Mouse (Mus musculus) midbrain, embryonic 16.5 days (tissue): ENCODE results near the gene Cbln3. TPM values are rescaled to one million over a fixed set of nuclear protein-coding genes. Genes with fewer than 3 reads are reported as not detected.

Experiments used
- ATAC-seq: fragments of 200-750 bp; cut with Nextera tagmentation; 2 replicates; pipeline ENCODE4 v1.8.0; 2017; ENCODE audit warnings: moderate TSS enrichment
- H3K27ac ChIP-seq: fragments of 300-500 bp; sonication (generic); 2 replicates; pipeline ENCODE4 v1.5.1; 2014; ENCODE audit warnings: mild to moderate bottlenecking, low read length, mixed read lengths
- H3K27me3 ChIP-seq: fragments of 300-500 bp; sonication (generic); 2 replicates; pipeline ENCODE4 v1.6.1; 2014; ENCODE audit warnings: low read depth, low read length, mixed read lengths; ENCODE audit not compliant: control insufficient read depth, insufficient read depth
- H3K36me3 ChIP-seq: fragments of 300-500 bp; sonication (generic); 2 replicates; pipeline ENCODE4 v1.6.1; 2014; ENCODE audit warnings: mild to moderate bottlenecking, low read length, moderate library complexity, mixed read lengths; ENCODE audit not compliant: control insufficient read depth, insufficient read depth
- H3K4me1 ChIP-seq: fragments of 300-500 bp; sonication (generic); 2 replicates; pipeline ENCODE4 v1.6.1; 2014; ENCODE audit warnings: mild to moderate bottlenecking, low read length, mixed read lengths; ENCODE audit not compliant: control insufficient read depth, insufficient read depth
- H3K4me2 ChIP-seq: fragments of 300-500 bp; sonication (generic); 2 replicates; pipeline ENCODE4 v1.6.1; 2014; ENCODE audit warnings: mild to moderate bottlenecking, low read length, mixed read lengths
- H3K4me3 ChIP-seq: fragments of 300-500 bp; sonication (generic); 2 replicates; pipeline ENCODE4 v1.5.1; 2014; ENCODE audit warnings: low read depth, mild to moderate bottlenecking, low read length, moderate library complexity, mixed read lengths
- H3K9ac ChIP-seq: fragments of 300-500 bp; sonication (generic); 2 replicates; pipeline ENCODE4 v1.6.1; 2014; ENCODE audit warnings: low read depth, low read length, mixed read lengths
- H3K9me3 ChIP-seq: fragments of 300-500 bp; sonication (generic); replicated peaks from 2 replicates; pipeline ENCODE4 v1.6.1; 2014; ENCODE audit warnings: mild to moderate bottlenecking, low read length, mixed read lengths; ENCODE audit not compliant: control insufficient read depth, poor library complexity, severe bottlenecking
- WGBS: fragments of 180-500 bp; shearing (Covaris S2); extraction: QIAGEN DNeasy Blood & Tissue Kit; methylation state at CpG from one replicate; pipeline ENCODE4 v1.1.7; 2014; 5-methylcytosine and 5-hydroxymethylcytosine counted together
- polyA plus RNA-seq: library from polyadenylated mRNA; unstranded; fragments of >200 nt; fragmentation: Nextera tagmentation; extraction: Ambion mirVana; gene quantifications from 2 replicates; pipeline ENCODE4 v1.2.1, GENCODE M21; 2015

Gene Cbln3
- polyA plus RNA-seq, 1 experiment from 2014 or later: 0.20 TPM

GRCm38 (mm10) chr14:55840853-55841366 is 43.3 kb downstream of the Cbln3 start:
- H3K9ac ChIP-seq: no peak overlapping the region
- H3K4me2 ChIP-seq: no peak overlapping the region
- no peaks in the 10 kb centered on the region for H3K36me3 ChIP-seq
- ATAC-seq: no peak
- no peaks in the 10 kb centered on the region for H3K9me3 ChIP-seq
- no peak overlapping the region for H3K27ac ChIP-seq
- WGBS: 57% methylated on average over 4 of the region's 4 CpGs
- no peaks in the 10 kb centered on the region for H3K4me1 ChIP-seq
- H3K4me3 ChIP-seq: no peak overlapping the region
- no peaks in the 10 kb centered on the region for H3K27me3 ChIP-seq

- WGBS: 86% methylated on average over 4 of the region's 4 CpGs
- no peak for ATAC-seq
- H3K27me3 ChIP-seq: no peaks in the 10 kb centered on the region
- no peak overlapping the region for H3K4me2 ChIP-seq
- H3K9ac ChIP-seq: no peak overlapping the region
- no peak overlapping the region for H3K27ac ChIP-seq
- no peak overlapping the region for H3K4me3 ChIP-seq
- no peaks in the 10 kb centered on the region for H3K36me3 ChIP-seq
- no peaks in the 10 kb centered on the region for H3K9me3 ChIP-seq
- no peaks in the 10 kb centered on the region for H3K4me1 ChIP-seq
Observed at GRCm38 (mm10) chr14:55838740-55839139, 45.5 kb downstream of the Cbln3 start.

GRCm38 (mm10) chr14:55838312-55838711 is 45.9 kb downstream of the Cbln3 start:
- H3K27ac ChIP-seq: no peak overlapping the region
- no peaks in the 10 kb centered on the region for H3K27me3 ChIP-seq
- WGBS: 76% methylated on average over 5 of the region's 5 CpGs
- no peak overlapping the region for H3K4me2 ChIP-seq
- H3K36me3 ChIP-seq: no peaks in the 10 kb centered on the region
- H3K4me1 ChIP-seq: no peaks in the 10 kb centered on the region
- H3K4me3 ChIP-seq: no peak overlapping the region
- H3K9me3 ChIP-seq: no peaks in the 10 kb centered on the region
- no peak overlapping the region for H3K9ac ChIP-seq
- ATAC-seq: no peak

- ATAC-seq: no peak
- no peak overlapping the region for H3K9ac ChIP-seq
- H3K4me1 ChIP-seq: no peaks in the 10 kb centered on the region
- no peak overlapping the region for H3K4me2 ChIP-seq
- H3K27me3 ChIP-seq: no peaks in the 10 kb centered on the region
- no peak overlapping the region for H3K4me3 ChIP-seq
- 61% methylated on average over 5 of the region's 5 CpGs for WGBS
- no peaks in the 10 kb centered on the region for H3K9me3 ChIP-seq
- no peaks in the 10 kb centered on the region for H3K36me3 ChIP-seq
- H3K27ac ChIP-seq: no peak overlapping the region
Observed at GRCm38 (mm10) chr14:55834808-55835533, 49.2 kb downstream of the Cbln3 start.

- Histone ChIP-seq H3K9me3 (no peaks in the 10 kb centered on the region), H3K9ac (no peak overlapping the region), H3K36me3 (no peaks in the 10 kb centered on the region), H3K27me3 (no peaks in the 10 kb centered on the region), H3K4me2 (no peak overlapping the region), H3K4me1 (no peaks in the 10 kb centered on the region), H3K27ac (no peak overlapping the region), H3K4me3 (no peak overlapping the region)
- no peak for ATAC-seq
- WGBS: 82% methylated on average over 4 of the region's 4 CpGs
Observed at GRCm38 (mm10) chr14:55833126-55833525, 51.1 kb downstream of the Cbln3 start.

GRCm38 (mm10) chr14:55830331-55830730 is 53.9 kb downstream of the Cbln3 start:
- H3K4me3 ChIP-seq: no peak overlapping the region
- no peak overlapping the region for H3K4me2 ChIP-seq
- 93% methylated on average over 4 of the region's 4 CpGs for WGBS
- H3K27ac ChIP-seq: no peak overlapping the region
- no peak overlapping the region for H3K9ac ChIP-seq
- H3K36me3 ChIP-seq: no peaks in the 10 kb centered on the region
- H3K27me3 ChIP-seq: peaks cover 10% of the 10 kb centered on the region
- no peak for ATAC-seq
- H3K9me3 ChIP-seq: no peaks in the 10 kb centered on the region
- peaks cover 12% of the 10 kb centered on the region for H3K4me1 ChIP-seq

GRCm38 (mm10) chr14:55829854-55830253 is 54.3 kb downstream of the Cbln3 start:
- no peaks in the 10 kb centered on the region for H3K9me3 ChIP-seq
- no peak overlapping the region for H3K27ac ChIP-seq
- WGBS: 92% methylated on average over 14 of the region's 16 CpGs
- ATAC-seq: no peak
- H3K4me3 ChIP-seq: no peak overlapping the region
- peaks cover 16% of the 10 kb centered on the region for H3K4me1 ChIP-seq
- peaks cover 11% of the 10 kb centered on the region for H3K27me3 ChIP-seq
- no peaks in the 10 kb centered on the region for H3K36me3 ChIP-seq
- no peak overlapping the region for H3K4me2 ChIP-seq
- H3K9ac ChIP-seq: 0 out of 2 replicates have a peak overlapping the region, but pooled peaks have one; percentile 16

Other genes with a start within 250 kb of the Cbln3 start
- gene Ipo4, start 248.4 kb downstream of the Cbln3 start, polyA plus RNA-seq: 116 and 123 TPM in 2 replicates
- gene Gm49378, start 246.5 kb downstream of the Cbln3 start, polyA plus RNA-seq: 2.1 and 2.4 TPM in 2 replicates
- gene Tm9sf1, start 240.6 kb downstream of the Cbln3 start, polyA plus RNA-seq: 57.8 and 60.0 TPM in 2 replicates
- gene Tssk4, start 234.2 kb downstream of the Cbln3 start, polyA plus RNA-seq: 0.20 and 0.28 TPM in 2 replicates
- 81.0 and 84.6 TPM in 2 replicates for gene Mdp1, start 223.9 kb downstream of the Cbln3 start, polyA plus RNA-seq
- 52.5 and 52.7 TPM in 2 replicates for gene Gmpr2, start 212.5 kb downstream of the Cbln3 start, polyA plus RNA-seq
- gene Nedd8, start 212.3 kb downstream of the Cbln3 start, polyA plus RNA-seq: 532 and 551 TPM in 2 replicates
- 22.5 and 25.8 TPM in 2 replicates for gene Tinf2, start 202.6 kb downstream of the Cbln3 start, polyA plus RNA-seq
- gene Tgm1, start 170.5 kb downstream of the Cbln3 start, polyA plus RNA-seq: 0.13 and 0.15 TPM in 2 replicates
- 64.0 and 65.1 TPM in 2 replicates for gene Rabggta, start 162.1 kb downstream of the Cbln3 start, polyA plus RNA-seq
- 72.3 and 75.3 TPM in 2 replicates for gene Dhrs1, start 138.7 kb downstream of the Cbln3 start, polyA plus RNA-seq
- gene Nop9, start 138.7 kb downstream of the Cbln3 start, polyA plus RNA-seq: 25.9 and 28.0 TPM in 2 replicates
- 0.21 and 0.26 TPM in 2 replicates for gene Cideb, start 125.9 kb downstream of the Cbln3 start, polyA plus RNA-seq
- gene Ltb4r2, start 123.0 kb downstream of the Cbln3 start, polyA plus RNA-seq: 0.51 and 0.59 TPM in 2 replicates
- 0.50 and 0.60 TPM in 2 replicates for gene Ltb4r1, start 118.4 kb downstream of the Cbln3 start, polyA plus RNA-seq
- 4.0 and 5.0 TPM in 2 replicates for gene Adcy4, start 100.3 kb downstream of the Cbln3 start, polyA plus RNA-seq
- 1.6 and 1.7 TPM in 2 replicates for gene Ripk3, start 95.5 kb downstream of the Cbln3 start, polyA plus RNA-seq
- 6.7 and 7.0 TPM in 2 replicates for gene Nfatc4, start 61.2 kb downstream of the Cbln3 start, polyA plus RNA-seq
- 11.0 and 11.9 TPM in 2 replicates for gene Nynrin, start 30.4 kb downstream of the Cbln3 start, polyA plus RNA-seq
- gene Khnyn, start 555 bp upstream of the Cbln3 start, polyA plus RNA-seq: 10.4 and 10.5 TPM in 2 replicates
- gene Sdr39u1, start 15.9 kb upstream of the Cbln3 start, polyA plus RNA-seq: 160 and 180 TPM in 2 replicates
- 0.29 TPM in 1 of 2 replicates, not detected in the other for gene Cma1, start 60.3 kb upstream of the Cbln3 start, polyA plus RNA-seq
- not detected in 2 replicates for gene Cma2, start 66.6 kb upstream of the Cbln3 start, polyA plus RNA-seq
- not detected in 2 replicates for gene Mcpt1, start 133.6 kb upstream of the Cbln3 start, polyA plus RNA-seq
- gene Mcpt9, start 146.1 kb upstream of the Cbln3 start, polyA plus RNA-seq: not detected in 2 replicates
- not detected in 2 replicates for gene Mcpt2, start 157.6 kb upstream of the Cbln3 start, polyA plus RNA-seq
- gene Mcpt4, start 177.9 kb upstream of the Cbln3 start, polyA plus RNA-seq: not detected in 2 replicates
- gene Mcpt8, start 200.9 kb upstream of the Cbln3 start, polyA plus RNA-seq: not detected in 2 replicates
- not detected in 2 replicates for gene Ctsg, start 218.2 kb upstream of the Cbln3 start, polyA plus RNA-seq
- gene Gzme, start 236.2 kb upstream of the Cbln3 start, polyA plus RNA-seq: not detected in 2 replicates
- not detected in 2 replicates for gene Gzmd, start 248.2 kb upstream of the Cbln3 start, polyA plus RNA-seq